Mouse (Mus musculus) embryonic facial prominence, embryonic 11.5 days (tissue): ENCODE data around the gene Slc6a5. TPM values are rescaled to one million over a fixed set of nuclear protein-coding genes. Genes with fewer than 3 reads are reported as not detected.
A peak's percentile ranks its signal among the peaks of the same experiment; 100 is the strongest.
"Not testable (repeated sequence)": the region's sequence is repeated elsewhere in the genome, so short reads cannot be mapped to it uniquely, and the experiment has no call there.

Experiments used
- ATAC-seq: fragments of 200-750 bp; cut with Nextera tagmentation; replicated peaks from 2 replicates; pipeline ENCODE4 v1.8.0; 2017; ENCODE audit warnings: low read depth; ENCODE audit not compliant: insufficient number of reproducible peaks, low FRiP score, low TSS enrichment
- DNase-seq: peaks from one replicate; pipeline ENCODE4 v3.0.0-alpha.2; 2015; ENCODE audit warnings: low spot score
- H3K27ac ChIP-seq: fragments of 300-500 bp; sonication (generic); replicated peaks from 2 replicates; pipeline ENCODE4 v1.5.1; 2014; ENCODE audit warnings: mild to moderate bottlenecking, low read depth, low read length, control low read depth
- H3K27me3 ChIP-seq: fragments of 300-500 bp; sonication (generic); 2 replicates; pipeline ENCODE4 v1.6.1; 2014; ENCODE audit warnings: mild to moderate bottlenecking, low read length, moderate library complexity, mixed read lengths; ENCODE audit not compliant: control insufficient read depth, insufficient read depth
- H3K36me3 ChIP-seq: fragments of 300-500 bp; sonication (generic); replicated peaks from 2 replicates; pipeline ENCODE4 v1.6.1; 2014; ENCODE audit warnings: low read depth, mild to moderate bottlenecking, low read length, moderate library complexity, mixed read lengths; ENCODE audit not compliant: control insufficient read depth, insufficient read depth
- H3K4me1 ChIP-seq: fragments of 300-500 bp; sonication (generic); 2 replicates; pipeline ENCODE4 v1.6.1; 2014; ENCODE audit warnings: low read length, mixed read lengths; ENCODE audit not compliant: control insufficient read depth, insufficient read depth
- H3K4me2 ChIP-seq: fragments of 300-500 bp; sonication (generic); 2 replicates; pipeline ENCODE4 v1.6.1; 2014; ENCODE audit warnings: low read depth, mild to moderate bottlenecking, control low read depth, low read length, moderate library complexity
- H3K4me3 ChIP-seq: fragments of 300-500 bp; sonication (generic); 2 replicates; pipeline ENCODE4 v1.5.1; 2014; ENCODE audit warnings: low read depth, low read length, control low read depth
- H3K9ac ChIP-seq: fragments of 300-500 bp; sonication (generic); replicated peaks from 2 replicates; pipeline ENCODE4 v1.6.1; 2014; ENCODE audit warnings: mild to moderate bottlenecking, control low read depth, low read length
- H3K9me3 ChIP-seq: fragments of 300-500 bp; sonication (generic); replicated peaks from 2 replicates; pipeline ENCODE4 v1.6.1; 2016; ENCODE audit warnings: mild to moderate bottlenecking, low read length, inconsistent platforms, mixed read lengths; ENCODE audit not compliant: control insufficient read depth
- WGBS: fragments of 180-500 bp; shearing (Covaris S2); extraction: QIAGEN DNeasy Blood & Tissue Kit; methylation state at CpG from one replicate; pipeline ENCODE4 v1.1.7; 2014; 5-methylcytosine and 5-hydroxymethylcytosine counted together
- polyA plus RNA-seq: library from polyadenylated mRNA; unstranded; fragments of >200 nt; fragmentation: Nextera tagmentation; extraction: Ambion mirVana; gene quantifications from 2 replicates; pipeline ENCODE4 v1.2.1, GENCODE M21; 2014

The Slc6a5 gene
- polyA plus RNA-seq, 1 experiment from 2014 or later, result 0.06 TPM

DNA sequence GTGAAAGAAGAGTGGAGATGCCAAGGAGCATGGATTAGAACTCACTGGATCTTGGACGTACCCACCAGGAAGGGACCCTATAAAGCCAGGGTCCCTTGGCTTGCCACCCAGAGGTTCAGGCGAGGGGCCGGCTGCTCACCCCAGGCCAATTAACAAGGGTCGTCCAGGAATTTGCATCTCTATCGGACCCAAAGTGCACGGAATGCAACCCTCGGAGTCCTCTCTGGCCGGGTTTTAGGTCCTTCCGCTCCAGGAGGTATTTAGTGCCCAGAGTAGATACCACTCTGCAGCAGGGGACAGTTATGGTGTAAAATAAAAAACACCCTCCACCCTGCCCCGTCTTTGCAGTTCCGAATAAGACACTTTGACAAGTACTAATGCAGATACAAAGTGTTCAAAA is 5.5 kb downstream of the Slc6a5 start:
- DNase-seq, result no peak
- Histone ChIP-seq H3K4me2 (no peak overlapping the region), H3K9me3 (no peaks in the 10 kb centered on the region), H3K4me3 (no peak overlapping the region), H3K27me3 (peaks cover 72% of the 10 kb centered on the region), H3K9ac (no peak overlapping the region), H3K27ac (no peak overlapping the region), H3K4me1 (no peaks in the 10 kb centered on the region), H3K36me3 (no peaks in the 10 kb centered on the region)
- under 1% methylated on average over 11 of the region's 11 CpGs for WGBS
- no peak for ATAC-seq

DNA sequence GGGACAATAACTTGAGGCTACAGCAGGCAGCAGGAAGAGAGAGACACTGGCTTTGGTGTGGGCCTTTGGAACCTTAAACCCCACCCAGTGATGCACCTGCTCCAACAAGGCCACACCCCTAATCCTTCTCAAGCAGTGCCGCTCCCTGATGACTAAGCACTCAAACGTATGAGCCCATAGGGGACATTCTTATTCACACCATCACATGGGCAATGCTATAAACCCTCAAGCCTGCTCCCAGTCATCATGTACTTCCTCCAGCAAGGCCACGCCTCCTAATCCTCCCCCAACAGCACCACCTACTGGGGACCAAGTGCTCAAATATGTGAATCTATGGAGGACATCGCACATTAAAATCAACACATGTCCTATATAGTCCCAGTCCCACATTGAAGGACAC is 9.5 kb downstream of the Slc6a5 start:
- no peaks in the 10 kb centered on the region for H3K9me3 ChIP-seq
- no peaks in the 10 kb centered on the region for H3K4me1 ChIP-seq
- DNase-seq (no peak), ATAC-seq (no peak)
- H3K36me3 ChIP-seq, result no peaks in the 10 kb centered on the region
- peaks cover 34% of the 10 kb centered on the region for H3K27me3 ChIP-seq
- no peak overlapping the region for H3K9ac ChIP-seq
- WGBS, result 82% methylated on average over 4 of the region's 4 CpGs
- no peak overlapping the region for H3K27ac ChIP-seq
- no peak overlapping the region for H3K4me2 ChIP-seq
- no peak overlapping the region for H3K4me3 ChIP-seq

DNA sequence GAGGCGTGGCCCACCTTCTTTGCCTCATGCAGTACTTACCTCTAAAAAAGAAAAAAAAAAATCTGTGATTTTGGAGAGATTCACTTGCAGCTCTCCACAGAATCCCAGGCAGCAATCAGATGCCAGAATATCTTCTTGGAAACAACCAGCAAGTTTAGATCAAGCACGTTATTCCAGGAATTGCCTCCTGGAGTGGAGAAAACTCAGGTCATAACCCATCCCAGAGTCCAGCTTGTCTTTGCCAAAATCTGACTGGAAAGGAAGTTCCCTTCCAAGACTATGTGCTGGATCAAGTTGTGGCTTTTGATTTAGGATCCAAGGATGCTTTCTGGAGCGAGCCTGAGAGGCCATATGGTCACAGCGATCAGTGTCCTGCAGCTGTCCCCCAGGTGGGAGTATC is 10.8 kb downstream of the Slc6a5 start:
- Histone ChIP-seq H3K4me2 (no peak overlapping the region), H3K9me3 (no peaks in the 10 kb centered on the region), H3K4me1 (no peaks in the 10 kb centered on the region), H3K4me3 (no peak overlapping the region), H3K36me3 (no peaks in the 10 kb centered on the region), H3K27me3 (peaks cover 21% of the 10 kb centered on the region), H3K9ac (no peak overlapping the region), H3K27ac (no peak overlapping the region)
- ATAC-seq, result no peak
- WGBS, result 83% methylated on average over 4 of the region's 4 CpGs
- DNase-seq, result no peak

DNA sequence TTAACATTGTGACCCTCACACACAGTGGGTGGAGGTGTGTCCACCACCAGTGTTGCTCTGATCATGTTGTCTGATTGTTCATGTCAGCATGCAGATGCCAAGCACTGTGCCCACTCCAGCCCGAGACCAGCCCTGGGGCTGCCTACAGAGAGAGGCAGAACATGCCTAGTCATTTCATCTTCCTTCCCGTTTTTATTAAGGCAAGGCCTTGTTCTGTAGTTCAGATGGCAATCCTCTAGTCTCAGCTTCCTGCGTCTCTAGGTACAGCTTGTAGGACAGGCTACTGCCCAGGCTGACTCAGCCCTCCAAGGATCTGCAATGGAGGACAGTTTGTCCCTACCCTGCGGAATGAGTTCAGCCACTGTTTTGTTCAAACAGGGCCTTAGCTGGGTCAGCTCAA is 13.0 kb downstream of the Slc6a5 start:
- no peak for DNase-seq
- Histone ChIP-seq H3K27me3 (peaks cover 3% of the 10 kb centered on the region; the same call in 1 of the 2 replicates), H3K36me3 (no peaks in the 10 kb centered on the region), H3K4me2 (no peak overlapping the region), H3K27ac (no peak overlapping the region), H3K4me3 (no peak overlapping the region), H3K9ac (peak overlapping the region; percentile 37), H3K4me1 (no peaks in the 10 kb centered on the region), H3K9me3 (no peaks in the 10 kb centered on the region)
- WGBS, result 44% methylated on average over 4 of the region's 4 CpGs
- 0 out of 2 replicates have a peak, but pooled peaks have one; percentile 53 for ATAC-seq

DNA sequence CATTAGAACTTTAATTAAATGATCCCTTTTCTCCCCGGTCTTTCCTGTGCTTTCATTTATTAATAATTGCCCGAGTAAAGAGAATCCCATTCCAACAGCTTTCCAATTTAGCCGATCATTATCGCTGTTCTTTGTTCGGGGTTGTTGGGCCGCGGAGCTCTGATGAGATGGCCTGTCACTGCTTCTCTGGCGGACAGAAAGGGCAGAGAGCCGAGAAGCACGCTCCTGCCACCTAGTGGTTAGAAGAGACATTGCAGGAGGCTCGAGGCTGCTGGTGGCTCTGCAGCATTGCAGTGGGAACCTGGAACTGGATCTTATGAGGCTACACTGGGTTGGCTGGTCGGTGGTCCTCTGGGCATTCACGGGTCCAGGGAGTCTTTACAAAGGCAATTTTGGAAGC is 13.4 kb downstream of the Slc6a5 start:
- H3K4me3 ChIP-seq, result no peak overlapping the region
- no peaks in the 10 kb centered on the region for H3K36me3 ChIP-seq
- ATAC-seq (peak; percentile 68), DNase-seq (peak; percentile 91)
- no peak overlapping the region for H3K9ac ChIP-seq
- H3K27ac ChIP-seq, result no peak overlapping the region
- H3K4me2 ChIP-seq, result no peak overlapping the region
- no peaks in the 10 kb centered on the region for H3K9me3 ChIP-seq
- H3K27me3 ChIP-seq, result no peaks in the 10 kb centered on the region; the same call in 1 of the 2 replicates
- WGBS, result 1% methylated on average over 13 of the region's 13 CpGs
- no peaks in the 10 kb centered on the region for H3K4me1 ChIP-seq

DNA sequence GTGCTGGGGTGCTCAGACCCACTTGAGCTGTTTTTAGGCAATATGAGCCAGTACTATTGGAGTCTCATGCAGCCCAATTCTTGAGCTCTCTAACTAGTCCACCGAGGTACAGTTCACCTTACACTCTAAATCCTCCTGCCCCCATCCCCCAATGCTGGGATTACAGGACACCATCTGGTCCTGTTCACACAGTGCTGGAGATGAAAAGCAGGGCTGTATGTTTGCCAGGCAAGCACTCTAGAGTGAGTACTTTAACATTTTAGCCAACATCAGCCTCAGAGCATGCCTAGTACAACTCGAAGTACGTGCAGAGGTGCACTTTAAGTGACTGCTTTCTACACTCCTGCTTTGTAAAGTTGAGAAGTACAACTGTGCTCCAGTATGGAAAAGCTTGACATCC is 18.6 kb downstream of the Slc6a5 start:
- H3K27ac ChIP-seq, result no peak overlapping the region
- H3K4me3 ChIP-seq, result no peak overlapping the region
- no peaks in the 10 kb centered on the region for H3K9me3 ChIP-seq
- no peak for DNase-seq
- no peaks in the 10 kb centered on the region for H3K36me3 ChIP-seq
- no peaks in the 10 kb centered on the region for H3K4me1 ChIP-seq
- H3K27me3 ChIP-seq, result no peaks in the 10 kb centered on the region
- no peak overlapping the region for H3K9ac ChIP-seq
- no peak; the same call in 1 of the 2 replicates for ATAC-seq
- 66% methylated on average over 3 of the region's 3 CpGs for WGBS
- H3K4me2 ChIP-seq, result no peak overlapping the region

DNA sequence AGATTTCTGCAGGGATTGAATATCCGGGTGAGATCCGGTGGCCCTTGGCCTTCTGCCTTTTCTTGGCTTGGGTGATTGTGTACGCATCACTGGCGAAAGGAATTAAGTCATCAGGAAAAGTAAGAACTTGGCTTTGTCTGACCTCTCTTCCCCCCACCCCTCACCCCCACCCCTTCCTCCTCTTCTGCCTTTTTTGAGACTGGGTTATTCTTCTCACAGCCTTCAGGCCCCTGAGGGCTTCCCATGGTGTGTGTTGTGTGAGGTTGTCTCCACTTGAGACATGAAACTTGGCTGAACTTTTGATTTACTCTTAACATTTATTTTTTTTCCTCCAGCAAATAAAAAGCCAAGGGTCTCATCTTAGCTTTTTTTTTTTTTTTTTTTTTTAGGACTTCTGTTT is 20.1 kb downstream of the Slc6a5 start:
- ATAC-seq (no peak), DNase-seq (no peak)
- Histone ChIP-seq H3K4me3 (no peak overlapping the region), H3K27ac (no peak overlapping the region), H3K27me3 (no peaks in the 10 kb centered on the region), H3K9ac (no peak overlapping the region), H3K36me3 (no peaks in the 10 kb centered on the region), H3K9me3 (no peaks in the 10 kb centered on the region), H3K4me2 (no peak overlapping the region), H3K4me1 (no peaks in the 10 kb centered on the region)
- WGBS, result 61% methylated on average over 4 of the region's 4 CpGs

DNA sequence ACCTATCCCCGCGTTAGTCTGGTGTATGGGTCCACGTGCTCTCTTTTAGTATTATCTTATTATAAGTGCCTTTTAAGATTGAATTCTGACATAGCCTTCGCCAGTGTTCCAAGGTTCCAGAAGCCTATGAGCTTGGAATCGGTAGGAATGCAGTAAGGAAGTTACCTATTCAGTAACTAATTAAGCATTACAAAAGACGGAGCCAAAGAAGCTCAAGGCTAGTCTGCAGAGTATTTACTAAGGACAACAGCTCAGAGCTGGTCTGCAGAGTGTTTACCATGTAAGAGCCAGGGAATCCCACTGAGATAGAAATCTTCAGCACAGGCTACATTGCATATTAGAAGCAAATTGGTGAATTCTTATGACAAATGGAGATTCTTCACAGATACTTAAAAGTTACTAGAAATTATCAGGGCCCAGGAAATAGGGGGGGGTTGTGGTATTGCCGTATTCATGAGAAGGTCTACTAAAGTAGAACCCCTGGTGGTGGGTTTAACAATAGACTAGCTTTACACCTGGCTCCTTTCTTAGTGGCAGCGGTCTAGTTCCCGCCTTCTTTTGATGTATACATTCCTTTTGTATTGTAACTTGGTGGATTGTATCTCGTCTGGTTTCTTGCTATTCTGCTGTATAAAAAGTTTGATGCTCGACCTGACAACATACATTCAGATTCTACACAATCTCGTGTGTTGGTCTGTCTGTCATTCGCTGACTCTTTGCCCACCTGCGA is 23.6 kb downstream of the Slc6a5 start:
- not testable (repeated sequence) for H3K9me3 ChIP-seq, ATAC-seq, H3K36me3 ChIP-seq, H3K4me2 ChIP-seq, H3K27me3 ChIP-seq, H3K27ac ChIP-seq, DNase-seq, H3K4me3 ChIP-seq, H3K9ac ChIP-seq, H3K4me1 ChIP-seq
- 81% methylated on average over 14 of the region's 14 CpGs for WGBS
